Mouse (Mus musculus): Measurements from ENCODE around the gene Noxred1.
"Not testable (repeated sequence)": the region's sequence is repeated elsewhere in the genome, so short reads cannot be mapped to it uniquely, and the experiment has no call there.

Gene Noxred1

GRCm38 (mm10) chr12:87229633-87230032, 8.9 kb downstream of the Noxred1 start:
- no peak for DNase-seq (ENCODE audit: low read depth)

- DNase-seq (ENCODE audit: low read depth): no peak
These were observed 11.7 kb downstream of the Noxred1 start for GRCm38 (mm10) chr12:87226801-87227200.

GRCm38 (mm10) chr12:87224950-87225349, 13.6 kb downstream of the Noxred1 start:
- DNase-seq (ENCODE audit: low read depth): no peak

GRCm38 (mm10) chr12:87219362-87219761, 19.2 kb downstream of the Noxred1 start:
- no peak for DNase-seq (ENCODE audit: low read depth)

DNA sequence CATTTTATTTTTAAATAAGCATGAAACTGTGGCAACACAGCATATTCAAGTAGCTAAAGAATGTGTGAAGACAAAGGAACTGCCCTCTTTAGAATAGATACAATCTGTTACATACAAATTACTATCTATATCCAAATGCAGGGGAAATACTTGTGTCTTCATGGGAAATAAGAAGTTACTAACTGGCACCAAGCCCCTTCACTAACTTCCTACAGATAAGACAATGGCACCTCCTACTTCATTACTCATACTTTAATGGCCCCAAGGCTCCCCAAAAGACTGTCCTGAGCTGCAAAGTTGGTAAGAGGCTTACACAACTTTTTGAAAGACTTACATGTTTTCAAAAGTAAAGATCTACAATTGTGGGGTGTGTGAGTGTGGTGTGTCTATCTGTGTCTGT, 20.9 kb downstream of the Noxred1 start:
- DNase-seq (ENCODE audit: low read depth): no peak

- DNase-seq (ENCODE audit: low read depth): no peak
These were observed 22.5 kb downstream of the Noxred1 start for GRCm38 (mm10) chr12:87216053-87216452.

- no peak for DNase-seq (ENCODE audit: low read depth)
These were observed 25.5 kb downstream of the Noxred1 start for GRCm38 (mm10) chr12:87212844-87213606.

- not testable (repeated sequence) for DNase-seq (ENCODE audit: low read depth)
These were observed 32.7 kb downstream of the Noxred1 start for GRCm38 (mm10) chr12:87205789-87206188.

- peak; percentile 29 for DNase-seq (ENCODE audit: low read depth)
These were observed 36.8 kb downstream of the Noxred1 start for GRCm38 (mm10) chr12:87201694-87202093.

DNA sequence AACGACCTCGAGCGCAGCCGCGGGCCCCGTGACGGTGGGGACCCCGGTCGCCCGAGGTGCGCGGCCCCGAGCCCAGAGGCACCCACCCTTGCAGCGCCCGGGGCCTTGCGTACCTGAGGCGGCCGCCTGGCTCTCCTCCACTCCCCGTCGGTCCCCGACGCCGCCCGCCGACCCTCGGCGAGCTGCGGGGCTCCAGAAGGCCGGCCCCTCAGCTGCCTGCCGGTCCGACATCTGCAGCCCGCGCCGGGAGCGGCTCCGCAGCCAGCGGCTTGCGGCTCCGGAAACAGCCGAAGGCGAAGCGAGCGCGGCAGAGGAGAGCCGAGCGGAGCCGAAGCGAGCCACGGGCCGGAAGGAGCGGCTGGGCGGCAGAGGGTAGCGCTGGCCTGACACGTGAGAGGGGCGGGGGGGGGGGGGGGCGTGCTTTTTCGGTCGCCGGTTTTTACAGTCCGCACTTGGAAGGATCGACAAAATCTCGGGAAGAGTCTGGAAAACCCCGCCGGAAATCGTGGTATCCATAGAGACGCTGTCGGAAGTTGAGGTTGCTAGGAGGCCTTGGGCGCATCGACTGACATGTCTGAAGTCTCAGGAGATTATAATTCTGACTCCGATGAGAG, 38.5 kb downstream of the Noxred1 start, which contains the start of gene Tmed8:
TSS of gene Tmed8 (minus strand) at position 482 of the 614 bp plus-strand sequence.
- peak; percentile 83 for DNase-seq (ENCODE audit: low read depth)

DNA sequence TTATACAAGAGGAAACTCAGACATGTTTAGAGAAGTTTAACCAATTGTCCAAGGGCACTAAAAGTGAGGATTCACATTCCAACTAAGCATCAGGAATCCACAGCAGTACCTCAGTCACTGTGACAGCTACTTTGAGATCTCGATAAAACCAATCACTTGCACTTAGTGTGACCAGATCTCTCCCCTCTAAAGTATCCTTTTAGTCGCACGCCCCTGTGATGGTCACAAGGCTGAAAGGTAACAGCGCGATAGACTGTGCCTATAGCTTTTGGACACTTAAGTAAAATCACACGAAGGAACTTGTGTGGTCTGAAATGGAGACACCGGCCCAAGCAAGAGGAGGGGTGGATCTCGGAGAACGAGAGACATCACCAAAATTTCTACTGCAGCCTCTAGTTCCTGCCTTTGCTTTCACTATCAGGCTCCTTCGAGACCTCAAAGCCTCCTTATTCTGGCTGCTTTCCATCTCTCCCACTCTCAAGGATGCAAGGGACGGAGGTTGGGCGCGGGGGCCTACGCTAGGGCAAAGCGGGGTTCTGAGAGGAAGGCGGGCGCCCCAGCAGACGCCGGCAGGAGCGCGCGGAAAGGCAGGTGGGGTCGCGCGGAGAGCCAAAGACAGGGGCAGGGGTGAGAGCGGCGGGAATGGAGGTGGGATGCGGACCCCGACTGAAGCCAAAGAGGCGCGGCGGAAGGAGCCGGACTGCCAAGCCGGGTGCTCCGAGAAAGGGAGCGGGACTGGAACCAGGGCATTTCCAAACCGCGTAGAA, 39.1 kb downstream of the Noxred1 start, which contains the start of gene Samd15:
TSS of gene Samd15 (plus strand) at position 518 of the 767 bp plus-strand sequence.
- peak; percentile 66 for DNase-seq (ENCODE audit: low read depth)

- no peak for DNase-seq (ENCODE audit: low read depth)
These were observed 39.7 kb downstream of the Noxred1 start for GRCm38 (mm10) chr12:87198792-87199191.

DNA sequence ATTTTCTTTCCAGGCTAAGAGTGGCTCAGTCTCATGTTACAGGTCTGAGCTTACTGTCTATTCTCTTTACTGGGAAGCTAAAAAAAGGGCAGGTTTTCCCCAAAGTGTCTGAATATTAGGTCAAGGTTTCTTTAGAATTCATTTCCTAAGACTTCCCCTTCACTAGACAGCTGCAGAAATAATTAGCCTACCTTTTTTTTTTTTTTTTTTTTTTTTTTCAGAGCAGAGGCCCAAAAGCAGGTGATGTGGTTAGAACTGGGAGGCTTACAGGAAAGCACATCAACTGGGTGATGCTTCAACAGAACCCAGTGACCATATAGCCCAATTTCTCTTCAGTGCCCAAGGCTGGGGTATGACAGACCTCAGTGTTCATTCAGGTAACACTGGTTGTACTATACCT, 42.2 kb downstream of the Noxred1 start:
- DNase-seq (ENCODE audit: low read depth): no peak

DNA sequence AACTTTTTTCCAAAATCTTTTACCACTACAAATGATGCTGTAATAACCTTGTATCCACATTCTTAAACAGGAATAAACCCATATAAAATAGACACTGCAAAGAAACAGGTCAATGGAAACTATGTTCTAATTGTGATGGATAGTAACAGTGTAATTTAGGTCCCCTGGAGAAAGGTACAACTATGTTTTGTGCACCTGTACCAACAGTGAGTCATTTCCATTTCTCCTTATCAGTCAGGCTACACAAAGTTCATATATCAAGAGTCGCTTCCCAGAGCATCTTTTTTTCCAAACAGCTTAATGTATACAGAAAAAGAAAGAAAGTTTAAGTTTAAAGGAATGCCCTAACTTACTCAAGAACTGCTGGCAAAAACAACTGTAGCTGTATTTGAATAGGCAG, 43.5 kb downstream of the Noxred1 start:
- no peak for DNase-seq (ENCODE audit: low read depth)

- no peak for DNase-seq (ENCODE audit: low read depth)
These were observed 45.5 kb downstream of the Noxred1 start for GRCm38 (mm10) chr12:87193008-87193407.

- DNase-seq (ENCODE audit: low read depth): no peak
These were observed 60.9 kb downstream of the Noxred1 start for GRCm38 (mm10) chr12:87177631-87178030.

GRCm38 (mm10) chr12:87175194-87175946, 63.2 kb downstream of the Noxred1 start:
- no peak for DNase-seq (ENCODE audit: low read depth)
